Mouse (Mus musculus) left cerebral cortex, adult 2 months (tissue): ENCODE data around the gene Rundc3a. TPM values are rescaled to one million over a fixed set of nuclear protein-coding genes. Genes with fewer than 3 reads are reported as not detected.

ENCODE experiments used
- DNase-seq, 2 experiments: peaks; one replicate each; pipeline ENCODE4 v3.0.0; 2021 to 2022; ENCODE audit warnings: low spot score in 2 of 2, mixed read lengths in 1 of 2; ENCODE audit errors: extremely low spot score in 1 of 2
- H3K27ac ChIP-seq: fragments of 200-600 bp; 2 replicates; pipeline ENCODE4 v1.8.1; 2022
- H3K4me3 ChIP-seq: fragments of 200-600 bp; 2 replicates; pipeline ENCODE4 v1.8.1; 2022
- CTCF ChIP-seq: fragments of 200-600 bp; IDR thresholded peaks from 2 replicates; pipeline ENCODE4 v1.8.1; 2022; ENCODE audit warnings: antibody characterized with exemption, mild to moderate bottlenecking, moderate library complexity
- intact Hi-C: fragments of 180-260 bp; cut with DNase I; formaldehyde crosslinking; loops from one replicate; pipeline ENCODE4 v1.15.1; 2025
- total RNA-seq, 2 experiments: library from RNA; stranded (reverse); gene quantifications; 2 replicates each; pipeline ENCODE4 v1.2.3; 2021

The Rundc3a gene
- total RNA-seq, 2 experiments from 2014 or later, result 505 to 522 TPM

DNA sequence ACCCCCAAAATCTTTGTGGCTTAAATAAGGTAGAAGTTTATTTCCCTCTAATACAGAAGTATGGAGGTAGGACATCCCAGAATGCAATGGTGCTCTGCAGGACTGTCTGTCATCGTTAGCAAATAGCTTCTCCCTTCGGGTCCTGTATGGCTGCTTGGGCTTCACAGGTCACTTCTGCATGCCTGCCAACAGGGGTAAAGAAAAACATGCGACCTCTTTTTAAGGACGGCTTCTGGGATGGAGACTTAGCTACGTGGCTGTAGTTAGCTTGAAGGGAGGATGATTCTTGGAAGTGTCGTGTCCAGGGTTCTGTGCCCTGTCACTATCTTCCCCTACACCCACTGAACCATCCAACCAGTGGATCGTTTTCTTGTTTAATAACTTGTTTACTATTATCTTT, 22.9 kb upstream of the Rundc3a start:
- DNase-seq, result no peak
- intact Hi-C loops, result loop anchor here (1.0 kb wide), 1 partner anchor 26 kb away; no protein-coding TSS in a partner anchor
- no peak for TF ChIP-seq CTCF
- Histone ChIP-seq H3K27ac (no peak overlapping the region), H3K4me3 (no peak overlapping the region)

DNA sequence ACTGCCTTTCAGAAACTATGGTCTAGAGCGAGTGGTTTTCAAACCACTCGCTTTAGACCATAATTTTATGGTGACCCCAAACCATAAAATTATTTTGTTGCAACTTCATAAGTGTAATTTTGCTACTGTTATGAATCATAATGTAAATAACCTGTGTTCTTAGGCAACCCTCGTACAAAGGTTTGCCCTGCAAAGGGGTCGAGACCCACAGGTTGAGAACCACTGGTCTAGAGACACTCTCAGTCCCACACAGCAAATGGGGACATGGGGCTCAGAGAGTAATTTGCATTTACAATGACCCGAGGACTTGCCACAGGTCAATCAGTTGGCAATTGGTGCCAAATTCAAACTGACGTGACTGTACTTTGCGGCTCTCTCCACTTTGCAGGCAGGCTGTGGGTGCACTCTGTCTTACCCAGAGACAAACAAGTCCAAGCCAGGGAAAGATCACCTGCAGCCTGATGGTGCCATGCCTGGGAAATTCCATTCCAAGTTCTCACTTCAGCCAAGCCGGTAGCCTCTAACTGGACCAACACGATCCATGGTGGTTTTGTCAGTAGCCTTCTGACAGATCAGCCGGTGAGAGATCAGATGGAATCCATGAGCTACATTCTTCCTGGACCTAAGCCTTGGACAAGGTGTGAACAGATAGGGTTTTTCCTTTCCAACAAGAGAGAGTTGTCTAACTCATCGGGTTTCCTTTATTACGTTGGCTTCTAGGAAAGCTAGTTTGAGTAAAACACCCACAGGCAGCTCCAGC, 21.1 kb upstream of the Rundc3a start:
- Histone ChIP-seq H3K4me3 (no peak overlapping the region), H3K27ac (no peak overlapping the region)
- TF ChIP-seq CTCF, result no peak
- intact Hi-C loops, result no loop called here
- no peak for DNase-seq

DNA sequence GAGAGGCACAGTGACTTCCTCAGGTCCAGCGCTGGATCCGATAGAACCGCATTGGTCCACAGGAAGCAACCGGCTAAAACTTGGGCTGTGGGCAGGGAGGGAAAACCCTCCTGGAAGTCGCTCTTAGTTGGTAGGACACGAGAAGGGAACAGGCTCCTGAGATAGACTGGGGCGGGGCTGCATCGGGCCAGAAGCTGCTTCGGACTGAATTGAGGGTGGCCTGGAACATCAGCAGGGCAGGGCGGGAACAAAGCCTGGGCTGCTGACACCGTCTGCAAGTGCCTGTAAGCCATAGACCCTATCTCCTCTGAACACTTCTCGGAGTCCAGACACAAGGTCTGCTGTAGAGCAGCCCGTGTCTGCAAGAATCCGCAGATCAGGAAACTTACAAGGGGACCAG, 20.3 kb upstream of the Rundc3a start:
- no peak for TF ChIP-seq CTCF
- DNase-seq, result no peak
- Histone ChIP-seq H3K27ac (no peak overlapping the region), H3K4me3 (no peak overlapping the region)
- intact Hi-C loops, result no loop called here

DNA sequence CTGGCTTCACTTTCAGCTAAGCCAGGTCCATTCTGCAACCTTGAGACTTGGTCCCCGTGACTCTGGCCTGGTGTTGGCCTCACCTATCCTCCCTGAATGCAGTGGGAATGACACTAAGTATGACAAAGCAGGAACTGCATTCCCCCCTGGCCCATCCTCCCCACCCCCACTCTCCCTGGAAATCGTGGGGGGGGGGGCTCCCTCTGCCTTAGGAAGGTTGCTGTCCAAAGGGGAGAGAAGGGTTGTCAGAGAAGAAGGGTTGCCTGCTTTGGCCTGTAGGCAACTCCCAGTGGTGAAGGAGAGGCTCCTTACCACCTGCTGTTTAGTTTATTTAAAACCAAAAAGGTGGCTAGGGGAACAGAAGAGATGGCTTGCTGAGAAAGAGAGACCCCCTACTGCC, 19.6 kb upstream of the Rundc3a start:
- TF ChIP-seq CTCF, result no peak
- intact Hi-C loops, result no loop called here
- no peak overlapping the region for H3K4me3 ChIP-seq

DNA sequence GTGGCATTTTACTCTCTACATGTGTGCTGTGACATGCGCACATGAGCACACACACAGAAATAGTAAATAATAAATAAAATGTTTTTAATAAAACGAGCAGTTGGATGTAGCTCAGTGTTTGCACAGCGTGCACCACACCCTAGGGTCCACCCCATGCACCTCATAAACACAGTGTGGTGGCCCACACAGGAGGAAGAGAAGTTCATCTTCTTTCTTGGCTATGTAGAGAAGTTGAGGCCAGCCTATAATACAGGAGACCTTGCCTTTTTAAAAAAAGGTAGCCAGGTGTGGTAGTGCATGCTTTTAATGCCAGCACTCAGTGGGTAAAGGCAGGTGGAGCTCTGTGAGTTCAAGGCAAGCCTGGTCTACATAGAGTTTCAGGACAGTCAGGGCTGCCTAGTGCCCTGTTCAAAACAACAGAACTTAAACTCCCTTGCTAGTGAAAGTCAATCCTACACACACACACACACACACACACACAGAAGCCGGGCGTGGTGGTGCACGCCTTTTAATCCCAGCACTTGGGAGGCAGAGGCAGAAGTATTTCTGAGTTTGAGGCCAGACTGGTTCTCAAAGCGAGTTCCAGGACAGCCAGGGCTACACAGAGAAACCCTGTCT, 19.0 kb upstream of the Rundc3a start:
- Histone ChIP-seq H3K4me3 (no peak overlapping the region), H3K27ac (no peak overlapping the region)
- TF ChIP-seq CTCF, result no peak
- no peak for DNase-seq
- intact Hi-C loops, result no loop called here

More for the DNA sequence above, 19.6 kb upstream of the Rundc3a start:
- no peak overlapping the region for H3K27ac ChIP-seq
- DNase-seq, result no peak

DNA sequence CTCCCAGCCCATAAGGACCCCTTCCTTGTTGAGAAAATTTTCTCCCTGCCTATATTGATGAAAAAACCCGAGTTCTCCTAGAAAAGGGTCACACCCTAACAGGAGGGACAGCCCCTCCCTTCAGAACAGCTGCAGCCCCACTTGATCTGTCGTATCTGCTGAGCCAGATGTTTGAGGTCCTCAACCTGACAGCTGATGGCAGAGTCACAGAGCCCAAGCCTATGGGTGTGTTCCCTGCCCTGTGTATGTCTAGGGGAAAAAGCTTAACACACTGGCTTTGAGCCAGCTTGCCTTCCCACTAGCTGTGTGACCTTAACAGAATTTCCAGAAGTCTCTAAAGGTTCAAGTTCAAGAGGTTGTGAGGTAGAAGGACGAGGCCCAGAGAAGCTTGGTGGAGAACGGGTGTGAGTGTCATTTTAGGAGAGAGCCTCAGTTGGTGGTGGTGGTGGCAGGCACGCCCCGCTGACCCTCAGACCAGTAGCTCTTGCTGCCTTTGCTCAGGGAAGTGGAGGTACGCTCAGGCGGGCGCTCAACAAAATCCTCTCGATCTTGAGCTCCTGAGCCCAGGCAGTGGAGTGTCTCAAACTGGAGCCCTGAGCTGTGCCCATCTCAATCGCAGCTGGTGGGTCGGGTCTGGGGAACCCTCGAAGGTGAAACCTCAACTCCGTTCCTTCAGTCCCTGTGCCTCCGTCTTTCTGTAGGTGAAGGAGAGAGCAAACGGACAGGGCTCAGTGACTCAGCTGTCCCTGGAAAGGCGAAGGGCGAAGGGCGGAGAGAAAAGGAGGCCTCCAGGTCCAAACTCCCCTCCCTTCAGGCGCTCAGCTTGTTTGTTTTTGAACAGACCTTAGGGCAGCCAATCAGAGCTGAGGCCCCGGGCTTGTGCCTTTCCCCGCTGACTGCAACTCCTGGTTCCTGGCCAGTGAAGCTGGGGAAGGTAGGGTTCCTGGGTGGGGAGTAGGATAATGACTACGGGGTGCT, 17.7 kb upstream of the Rundc3a start:
- TF ChIP-seq CTCF, result no peak
- DNase-seq, result no peak
- intact Hi-C loops, result no loop called here

DNA sequence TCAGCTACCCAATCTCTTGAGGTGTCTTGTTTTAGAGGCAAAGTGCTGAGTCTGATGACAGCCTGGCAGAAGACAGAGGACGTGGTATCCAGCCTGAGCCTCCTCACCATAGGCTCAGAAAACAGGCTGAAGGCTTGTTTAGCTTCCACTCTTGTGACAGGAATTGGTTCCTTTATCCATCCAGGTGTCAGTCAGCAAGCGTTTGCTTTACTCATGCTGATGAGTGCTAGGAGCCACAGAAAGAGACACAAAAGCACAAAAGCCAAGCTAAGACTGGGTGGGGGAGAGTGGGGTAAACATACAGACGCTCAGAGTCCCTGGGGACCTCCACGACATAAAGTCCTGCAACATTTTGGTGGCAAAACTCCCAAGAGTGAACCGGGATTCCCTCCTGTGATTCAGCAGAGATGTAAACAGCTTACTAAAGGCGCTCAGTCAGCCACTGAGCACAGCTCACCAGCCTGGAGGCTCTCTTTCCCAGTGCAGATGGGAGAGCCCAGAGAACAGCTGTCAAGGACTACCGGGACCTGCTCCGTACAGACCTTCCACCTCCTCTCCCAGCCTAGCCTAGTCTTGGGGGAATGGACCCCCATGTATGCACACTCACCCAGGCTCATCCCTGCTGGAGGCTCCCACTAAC, 16.9 kb upstream of the Rundc3a start:
- TF ChIP-seq CTCF, result no peak
- no peak for DNase-seq
- H3K4me3 ChIP-seq, result no peak overlapping the region
- H3K27ac ChIP-seq, result no peak overlapping the region
- intact Hi-C loops, result no loop called here

More for the DNA sequence above, 17.7 kb upstream of the Rundc3a start:
- H3K27ac ChIP-seq, result no peak overlapping the region
- H3K4me3 ChIP-seq, result no peak overlapping the region; the same call in 1 of the 2 replicates

DNA sequence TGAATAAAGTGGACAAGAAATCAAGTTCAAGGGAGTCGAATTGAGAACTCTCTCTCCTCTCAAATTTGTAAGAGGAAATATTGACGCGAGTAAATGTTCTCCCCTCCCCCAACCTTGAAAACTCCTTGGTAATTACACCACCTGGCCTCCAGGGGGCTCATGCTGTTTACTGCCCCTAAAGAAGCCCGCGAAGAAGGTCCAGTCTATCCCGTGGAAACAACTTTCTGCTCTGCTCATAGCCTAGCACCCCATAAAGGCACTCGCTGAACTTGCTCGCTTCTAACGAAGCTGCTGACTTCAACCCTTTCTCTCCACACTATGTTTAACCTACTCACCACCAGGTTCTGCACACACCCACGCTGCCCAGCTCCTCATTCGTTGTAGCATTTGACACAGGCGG, 16.0 kb upstream of the Rundc3a start:
- Histone ChIP-seq H3K27ac (no peak overlapping the region), H3K4me3 (no peak overlapping the region)
- no peak for DNase-seq
- intact Hi-C loops, result no loop called here
- TF ChIP-seq CTCF, result peak; percentile 34

DNA sequence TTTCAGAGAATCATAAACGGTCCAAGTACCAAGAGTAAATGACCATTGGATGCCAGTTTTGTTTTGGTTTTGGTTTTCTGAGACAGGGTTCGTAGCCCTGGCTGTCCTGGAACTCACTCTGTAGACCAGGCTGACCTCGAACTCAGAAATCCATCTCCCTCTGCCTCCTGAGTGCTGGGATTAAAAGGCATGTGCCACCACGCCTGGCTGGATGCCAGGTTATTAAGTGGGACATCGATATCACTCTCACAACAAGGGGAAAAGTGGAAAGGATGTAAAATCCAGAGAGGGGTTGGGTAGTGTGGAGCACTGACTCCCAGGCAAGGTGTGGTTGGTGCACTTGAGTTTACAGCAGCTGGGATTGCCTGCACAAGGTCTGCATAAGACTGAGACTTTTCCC, 13.1 kb upstream of the Rundc3a start:
- intact Hi-C loops, result no loop called here
- no peak for DNase-seq
- no peak overlapping the region for H3K27ac ChIP-seq

DNA sequence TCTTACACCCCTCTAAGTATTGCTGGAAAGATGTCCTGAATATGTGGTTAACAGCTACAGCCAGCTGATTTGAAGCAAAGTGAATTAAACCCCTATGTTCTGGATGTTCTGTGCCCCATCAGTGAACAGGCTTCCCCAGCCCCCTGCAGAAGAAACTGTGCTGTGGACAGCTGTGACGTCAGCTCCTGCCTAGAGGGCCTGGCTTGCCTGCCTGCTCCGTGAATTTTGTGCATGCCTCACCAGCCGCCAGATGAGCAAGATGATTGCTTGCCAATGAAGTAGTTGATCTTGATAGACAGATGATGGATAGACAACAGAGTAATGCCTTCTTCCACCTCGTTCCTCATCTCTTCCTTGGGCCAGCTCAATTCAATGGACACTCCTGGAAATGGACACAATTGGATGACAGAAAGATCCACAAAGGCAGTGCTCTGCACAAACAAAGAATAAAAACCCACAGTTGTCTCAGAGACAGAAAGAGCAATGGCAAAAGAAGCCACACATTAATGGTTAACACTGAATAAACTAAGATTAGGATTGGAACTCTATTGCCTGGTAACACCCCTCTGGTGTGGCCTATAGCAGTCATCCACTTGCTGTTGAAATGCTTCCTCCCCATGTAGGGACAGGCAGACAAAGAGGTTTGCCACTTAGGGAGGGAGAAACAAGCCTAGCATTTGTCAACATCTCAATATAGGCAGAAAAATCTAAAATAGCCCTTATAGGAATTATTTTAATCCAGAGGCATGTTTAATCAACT, 11.7 kb upstream of the Rundc3a start:
- Histone ChIP-seq H3K4me3 (no peak overlapping the region), H3K27ac (no peak overlapping the region)
- TF ChIP-seq CTCF, result no peak
- DNase-seq, result no peak
- intact Hi-C loops, result no loop called here

More for the DNA sequence above, 13.1 kb upstream of the Rundc3a start:
- no peak for TF ChIP-seq CTCF
- H3K4me3 ChIP-seq, result no peak overlapping the region

DNA sequence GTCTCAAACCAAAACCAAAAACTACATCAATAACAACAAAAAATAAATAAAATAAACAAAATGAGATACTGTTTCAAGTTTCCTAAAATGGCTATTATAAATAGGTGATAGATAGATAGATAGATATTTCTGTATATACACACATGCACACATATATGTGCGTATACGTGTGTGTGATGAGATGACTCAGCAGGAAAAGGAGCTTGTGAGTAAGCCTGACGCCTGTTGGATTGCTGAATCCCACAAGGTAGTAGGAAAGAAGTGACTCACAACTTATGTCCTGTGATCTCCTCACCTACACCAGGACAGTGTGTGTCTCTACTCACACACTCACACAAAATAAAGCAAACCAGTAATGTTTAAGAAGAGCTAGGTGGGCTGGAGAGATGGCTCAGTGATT, 10.4 kb upstream of the Rundc3a start:
- Histone ChIP-seq H3K27ac (no peak overlapping the region), H3K4me3 (no peak overlapping the region)
- DNase-seq, result no peak
- TF ChIP-seq CTCF, result no peak
- intact Hi-C loops, result no loop called here
